Mouse (Mus musculus) left cerebral cortex, adult 2 months (tissue): ENCODE measurements around the gene Eif1b. TPM values are rescaled to one million over a fixed set of nuclear protein-coding genes. Genes with fewer than 3 reads are reported as not detected.
A peak's percentile ranks its signal among the peaks of the same experiment; 100 is the strongest.

Source experiments
- DNase-seq, 2 experiments: peaks; one replicate each; pipeline ENCODE4 v3.0.0; 2021 to 2022; ENCODE audit warnings: low spot score in 2 of 2, mixed read lengths in 1 of 2; ENCODE audit errors: extremely low spot score in 1 of 2
- H3K27ac ChIP-seq: fragments of 200-600 bp; 2 replicates; pipeline ENCODE4 v1.8.1; 2022
- H3K4me3 ChIP-seq: fragments of 200-600 bp; 2 replicates; pipeline ENCODE4 v1.8.1; 2022
- CTCF ChIP-seq: fragments of 200-600 bp; IDR thresholded peaks from 2 replicates; pipeline ENCODE4 v1.8.1; 2022; ENCODE audit warnings: antibody characterized with exemption, mild to moderate bottlenecking, moderate library complexity
- intact Hi-C: fragments of 180-260 bp; cut with DNase I; formaldehyde crosslinking; loops from one replicate; pipeline ENCODE4 v1.15.1; 2025
- total RNA-seq, 2 experiments: library from RNA; stranded (reverse); gene quantifications; 2 replicates each; pipeline ENCODE4 v1.2.3; 2021

Eif1b gene
- total RNA-seq, 2 experiments from 2014 or later, result 159 to 176 TPM

DNA sequence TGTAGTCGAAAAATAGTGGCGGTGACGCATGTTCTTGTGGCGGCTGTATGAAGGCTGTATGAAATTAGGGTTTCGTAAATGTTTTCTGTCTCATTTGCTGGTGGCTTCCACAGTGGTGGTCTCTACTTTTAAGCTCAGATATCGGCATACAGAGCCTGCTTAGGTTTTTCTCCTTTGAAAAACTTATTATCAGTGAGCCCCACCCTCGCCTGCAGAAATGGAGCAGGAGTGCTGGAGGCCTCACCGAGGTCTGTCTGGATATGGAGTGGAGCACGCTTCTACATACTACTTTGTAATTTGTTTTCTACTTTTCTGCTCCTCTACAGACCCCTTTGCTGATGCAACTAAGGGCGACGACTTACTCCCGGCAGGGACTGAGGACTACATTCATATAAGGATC lies 1.7 kb downstream of the Eif1b start:
- no peak for TF ChIP-seq CTCF
- DNase-seq, result no peak
- Histone ChIP-seq H3K27ac (peak overlapping the region; percentile 59; the same call in 1 of the 2 replicates), H3K4me3 (peak overlapping the region; percentile 85)
- intact Hi-C loops, result loop anchor here (5.0 kb wide), 1 partner anchor 311 kb away; no protein-coding TSS in a partner anchor

DNA sequence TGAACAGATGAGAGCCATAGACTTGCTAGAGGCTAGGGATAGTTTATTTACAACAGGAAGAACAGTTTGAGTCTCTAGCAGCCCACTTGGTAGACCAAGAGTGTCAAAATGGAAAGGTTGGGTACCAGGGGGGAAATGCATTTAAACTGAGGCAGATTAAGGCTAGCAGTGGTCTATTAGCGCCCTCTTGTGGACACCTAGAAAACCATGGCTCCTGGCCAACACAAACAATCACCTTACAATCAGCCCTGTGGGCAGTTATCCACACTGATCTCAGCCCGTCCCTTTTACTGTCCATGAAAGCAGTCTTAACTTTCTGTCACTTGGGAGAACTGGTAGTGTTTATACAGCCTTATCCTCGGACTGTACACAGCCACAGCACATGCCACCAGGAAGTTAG lies 4.7 kb downstream of the Eif1b start:
- TF ChIP-seq CTCF, result peak; percentile 88
- Histone ChIP-seq H3K4me3 (no peak overlapping the region), H3K27ac (no peak overlapping the region)
- intact Hi-C loops, result loop anchor here (1.0 to 5.0 kb wide), 2 partner anchors 62 to 359 kb away; no protein-coding TSS in a partner anchor
- peak; percentile 56 to 66 for DNase-seq

DNA sequence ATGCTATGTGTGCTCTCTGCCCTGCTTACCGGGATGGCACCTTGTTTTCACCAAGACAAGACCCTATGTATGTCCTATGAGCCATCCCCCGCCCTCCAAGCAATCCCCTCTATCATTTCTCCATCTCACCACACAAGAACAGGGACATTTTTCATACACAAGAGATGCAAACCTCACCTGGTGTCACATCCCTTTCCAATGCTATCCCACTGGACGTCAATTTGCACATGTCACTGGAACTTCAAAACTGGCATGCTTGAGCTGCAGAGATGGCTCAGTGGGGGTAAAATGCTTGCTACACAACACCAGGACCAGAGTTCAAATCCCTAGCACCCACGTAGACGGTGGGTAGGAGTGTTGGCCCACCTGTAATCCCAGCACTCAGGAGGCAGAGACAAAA lies 6.0 kb downstream of the Eif1b start:
- intact Hi-C loops, result loop anchor here (5.0 kb wide), 1 partner anchor 361 kb away; no protein-coding TSS in a partner anchor

DNA sequence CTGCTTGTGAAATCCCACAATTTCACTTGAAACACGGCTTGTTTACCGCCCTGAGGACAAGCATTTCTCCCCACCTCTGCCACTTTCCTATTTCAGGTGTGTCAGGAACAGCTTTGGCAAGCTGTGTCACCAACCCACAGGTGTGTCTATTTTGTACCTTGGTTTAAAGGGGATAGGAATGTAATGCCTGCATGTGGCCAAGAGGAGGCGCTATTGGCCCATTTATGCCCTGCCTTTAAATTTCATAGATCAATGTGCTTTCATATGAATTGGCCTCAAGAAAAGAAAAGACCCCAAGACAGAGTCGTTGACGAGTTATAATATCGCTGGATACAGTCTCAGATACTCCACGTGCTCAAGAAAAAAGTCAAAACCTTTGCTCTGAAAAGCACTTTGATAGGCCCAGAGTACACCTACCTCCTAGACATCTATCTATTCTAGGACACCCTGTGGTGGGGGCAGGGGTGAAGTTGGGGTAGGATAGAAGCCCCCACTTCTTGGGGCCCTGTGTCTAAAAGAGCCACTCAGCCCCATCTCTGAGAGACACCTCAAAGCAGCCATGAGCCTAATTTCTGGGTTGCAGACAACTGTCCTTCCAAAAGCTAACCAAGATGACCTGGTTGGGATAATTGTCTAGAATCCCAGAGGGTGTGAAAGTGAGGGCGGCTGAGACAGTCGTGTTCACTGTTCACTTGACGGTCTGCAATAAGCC lies 9.3 kb downstream of the Eif1b start:
- intact Hi-C loops, result no loop called here
- Histone ChIP-seq H3K27ac (no peak overlapping the region), H3K4me3 (no peak overlapping the region)
- DNase-seq, result no peak
- TF ChIP-seq CTCF, result peak; percentile 33

More for the DNA sequence above, 6.0 kb downstream of the Eif1b start:
- no peak overlapping the region for H3K27ac ChIP-seq
- DNase-seq, result no peak
- no peak for TF ChIP-seq CTCF
- no peak overlapping the region for H3K4me3 ChIP-seq

DNA sequence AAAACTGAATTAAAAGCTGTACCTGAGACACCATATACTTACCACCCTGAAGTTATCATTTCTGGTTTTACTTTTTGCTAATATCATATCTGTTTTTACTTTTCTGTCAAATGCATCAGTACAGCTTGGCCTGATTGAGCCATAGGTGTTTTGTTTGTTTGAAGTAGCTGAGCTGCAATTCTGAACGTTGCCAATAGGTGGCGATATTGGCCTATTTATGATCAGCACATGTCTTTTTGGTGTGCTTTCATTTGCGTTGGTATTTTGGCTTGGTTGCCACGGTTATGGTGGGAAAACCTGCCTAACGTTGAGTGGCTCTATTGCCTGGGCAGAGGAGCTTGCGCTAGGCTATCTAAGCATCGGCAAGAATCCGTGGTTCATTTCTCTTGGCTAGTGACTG lies 10.0 kb downstream of the Eif1b start:
- TF ChIP-seq CTCF, result peak; percentile 87
- peak; percentile 60 to 77 for DNase-seq
- Histone ChIP-seq H3K4me3 (no peak overlapping the region), H3K27ac (no peak overlapping the region)
- intact Hi-C loops, result loop anchor here (1.0 to 2.0 kb wide), 2 partner anchors 69 to 85 kb away; partner anchors contain the start of gene Rpl14

DNA sequence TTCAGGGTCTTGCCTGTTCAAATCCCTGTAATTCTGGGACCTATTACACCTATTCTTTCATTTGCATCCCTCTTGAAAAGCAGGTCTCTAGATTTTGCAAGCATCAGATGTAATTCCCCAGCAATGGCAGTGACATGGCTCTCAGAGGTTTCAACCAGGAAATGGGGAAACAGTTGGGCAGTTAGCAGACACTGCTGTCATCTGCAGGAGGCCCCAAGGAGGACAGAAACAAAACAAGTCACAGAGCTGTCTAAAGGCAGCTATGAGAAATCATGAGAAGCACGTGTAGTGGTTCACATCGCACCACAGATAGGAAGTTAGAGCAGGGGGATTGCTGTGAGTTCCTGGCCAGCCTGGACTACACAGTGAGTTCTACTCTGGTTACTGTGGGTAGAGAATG lies 12.4 kb downstream of the Eif1b start:
- Histone ChIP-seq H3K4me3 (no peak overlapping the region), H3K27ac (no peak overlapping the region)
- DNase-seq, result no peak
- intact Hi-C loops, result no loop called here
- TF ChIP-seq CTCF, result no peak

DNA sequence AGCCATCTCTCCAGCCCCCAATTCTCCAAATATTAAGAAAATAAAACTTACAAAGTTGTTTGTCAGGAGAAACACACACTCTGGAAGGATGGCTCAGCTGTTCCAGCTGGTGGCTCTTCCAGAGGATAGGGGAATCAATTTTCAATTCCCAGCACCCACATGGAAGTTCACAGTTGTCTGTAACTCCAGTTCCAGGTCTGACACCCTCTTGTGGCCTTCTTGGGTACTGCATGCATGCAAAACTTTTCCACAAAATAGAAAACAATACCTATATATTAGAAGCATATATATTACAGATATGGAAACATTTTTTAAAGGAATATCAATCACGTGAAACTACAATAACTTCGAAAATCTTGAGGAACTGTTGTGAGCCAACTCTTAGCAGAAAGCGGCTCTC lies 19.7 kb downstream of the Eif1b start:
- H3K27ac ChIP-seq, result no peak overlapping the region
- no peak for DNase-seq
- no peak overlapping the region for H3K4me3 ChIP-seq
- intact Hi-C loops, result no loop called here
- TF ChIP-seq CTCF, result peak; percentile 80

DNA sequence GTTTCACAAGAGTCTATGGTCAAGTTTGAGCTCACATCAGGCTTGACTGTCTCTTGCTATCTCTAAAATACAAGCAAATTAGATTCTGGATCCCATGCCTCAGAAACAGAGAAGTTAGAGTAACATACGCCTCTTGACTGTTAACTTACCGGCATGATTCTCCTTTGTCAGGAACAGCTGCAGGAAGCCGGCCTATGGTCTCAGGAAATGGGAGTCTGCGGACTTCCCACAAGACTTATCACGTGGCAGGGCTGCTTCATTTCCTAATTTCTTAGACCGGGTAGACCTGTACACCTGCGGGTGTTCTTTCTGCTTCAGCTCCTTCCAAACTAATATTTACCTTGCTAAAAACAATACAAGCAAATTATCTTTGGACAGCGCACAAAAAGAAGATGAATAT lies 24.7 kb downstream of the Eif1b start:
- DNase-seq, result no peak
- Histone ChIP-seq H3K4me3 (no peak overlapping the region), H3K27ac (no peak overlapping the region)
- intact Hi-C loops, result no loop called here
- no peak for TF ChIP-seq CTCF

DNA sequence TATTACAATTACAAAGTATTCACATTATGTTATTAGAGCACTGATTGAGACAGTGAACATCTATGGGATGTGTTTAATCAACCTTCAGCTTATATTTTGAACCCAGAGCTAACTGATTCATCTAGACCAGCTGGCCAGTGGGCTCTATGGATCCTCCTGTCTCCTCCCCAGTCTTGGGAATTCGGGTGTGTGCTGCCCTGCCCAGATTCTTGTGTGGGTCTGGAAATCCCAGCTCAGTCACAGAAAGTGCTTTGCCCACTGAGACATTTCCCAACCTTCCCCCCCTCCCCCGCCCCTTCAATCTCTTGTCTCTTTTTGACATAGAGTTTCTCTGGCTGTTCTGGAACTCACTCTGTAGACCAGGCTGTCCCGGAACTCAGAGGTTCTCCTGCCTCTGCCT lies 26.9 kb downstream of the Eif1b start:
- Histone ChIP-seq H3K4me3 (no peak overlapping the region), H3K27ac (no peak overlapping the region)
- DNase-seq, result no peak
- intact Hi-C loops, result no loop called here
- TF ChIP-seq CTCF, result no peak

DNA sequence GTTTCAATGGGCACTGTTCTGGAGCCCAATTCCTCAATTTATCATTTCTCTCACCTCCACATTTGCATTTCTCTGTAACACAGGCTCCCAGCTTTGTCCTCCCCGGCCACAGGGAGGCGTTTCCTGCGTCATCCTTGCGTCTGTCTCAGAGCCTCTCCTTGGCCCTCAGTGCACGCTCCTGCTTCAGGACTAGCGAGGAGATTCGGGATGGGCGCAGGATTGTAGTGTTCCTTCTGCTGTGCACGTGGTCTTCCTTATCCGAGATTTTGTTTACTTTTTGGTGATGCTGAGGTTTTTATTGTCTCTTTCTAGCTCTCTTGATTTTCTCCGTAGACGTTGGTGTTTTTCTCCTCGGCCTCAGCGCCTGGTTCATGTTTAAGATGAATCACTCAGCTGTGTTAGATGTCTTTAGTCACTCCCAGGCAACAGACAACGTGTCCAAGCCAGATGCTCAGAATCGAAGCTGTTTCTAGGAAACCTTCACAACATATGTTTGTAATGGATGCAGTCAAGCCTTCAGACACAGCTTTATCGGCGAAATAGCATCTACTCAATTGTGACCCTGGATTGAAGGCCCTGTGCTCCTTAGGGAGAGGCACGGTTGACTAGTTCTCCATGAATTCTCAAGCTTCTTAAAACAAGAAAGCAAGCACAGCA lies 27.6 kb downstream of the Eif1b start:
- DNase-seq, result peak; percentile 26 to 44
- intact Hi-C loops, result no loop called here
- TF ChIP-seq CTCF, result peak; percentile 31
- H3K27ac ChIP-seq, result peak overlapping the region; percentile 47; the same call in 1 of the 2 replicates
- no peak overlapping the region for H3K4me3 ChIP-seq

DNA sequence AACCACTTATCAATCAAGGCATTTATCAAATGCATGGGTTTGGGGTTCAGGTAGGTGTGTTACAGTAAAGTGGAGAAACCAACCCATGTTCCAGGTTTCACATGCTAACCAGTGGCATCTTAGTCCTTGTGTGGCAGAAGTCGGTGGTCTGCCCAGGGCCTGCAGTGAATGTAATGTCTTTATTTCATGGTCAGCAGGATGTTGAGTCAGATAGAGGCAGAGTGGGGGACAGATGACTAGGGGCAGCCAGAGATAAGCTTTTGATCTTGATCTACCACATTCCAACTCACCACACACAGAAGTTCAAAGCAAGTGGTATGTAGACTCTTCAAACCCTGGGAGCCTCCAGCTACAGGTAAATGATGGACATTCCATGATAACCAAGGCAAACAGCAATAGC lies 29.1 kb downstream of the Eif1b start:
- intact Hi-C loops, result no loop called here
- Histone ChIP-seq H3K27ac (no peak overlapping the region), H3K4me3 (no peak overlapping the region)
- no peak for TF ChIP-seq CTCF
- no peak for DNase-seq

DNA sequence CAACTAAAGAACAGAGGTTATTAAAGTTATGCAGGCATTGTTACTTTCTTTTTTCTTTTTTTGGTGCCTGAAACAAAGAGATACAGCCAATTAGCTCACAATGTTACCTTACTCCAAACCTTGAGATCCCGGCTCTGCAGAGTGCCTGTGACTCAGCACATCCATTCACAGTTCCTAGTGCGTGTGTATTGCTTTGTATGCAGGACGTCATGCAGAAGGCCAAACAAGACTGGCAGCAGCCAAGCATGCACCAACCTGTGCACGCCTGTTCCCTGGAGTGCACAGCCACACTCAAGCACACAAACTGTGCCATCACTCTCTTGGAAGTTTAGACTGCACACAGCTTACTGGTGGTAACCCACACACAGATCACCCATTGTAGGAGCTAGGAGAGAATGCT lies 35.2 kb downstream of the Eif1b start:
- intact Hi-C loops, result no loop called here
- no peak overlapping the region for H3K4me3 ChIP-seq
- H3K27ac ChIP-seq, result no peak overlapping the region
- no peak for TF ChIP-seq CTCF
- no peak for DNase-seq
